Mouse (Mus musculus) heart, adult 2 months (tissue): ENCODE measurements around the gene Bsn.

Experiments used
- CTCF ChIP-seq: fragments of 200-600 bp; IDR thresholded peaks from 2 replicates; pipeline ENCODE4 v1.8.1; 2022; ENCODE audit warnings: antibody characterized with exemption, mild to moderate bottlenecking, moderate library complexity
- EP300 ChIP-seq: fragments of 200-500 bp; IDR thresholded peaks from 2 replicates; pipeline ENCODE4 v1.6.1; 2011; ENCODE audit warnings: low read depth, low read length, control low read depth; ENCODE audit not compliant: insufficient read depth

DNA sequence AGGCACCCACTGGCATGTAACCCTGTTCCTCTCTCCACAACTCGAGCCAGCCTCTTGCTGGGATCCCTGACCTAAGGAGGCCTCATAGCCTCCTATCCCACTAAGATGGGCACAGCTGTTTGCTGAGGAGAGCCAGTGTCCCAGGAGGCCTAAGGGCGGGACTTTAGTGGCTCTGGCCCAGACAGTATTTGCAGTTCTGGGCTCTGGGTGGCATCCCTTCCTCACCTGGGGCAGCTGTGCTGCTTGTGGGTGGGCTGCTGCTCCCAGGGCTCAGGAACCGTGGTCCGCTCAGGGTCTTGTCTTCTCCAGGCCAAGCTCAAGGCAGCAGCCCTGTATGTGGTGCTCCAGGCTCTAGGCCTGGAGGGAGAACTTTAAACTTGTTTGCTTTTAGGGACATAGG, 143.6 kb downstream of the Bsn start:
- TF ChIP-seq CTCF = no peak
- TF ChIP-seq EP300 = no peak
